Mouse (Mus musculus): Measurements from ENCODE around the gene Klhdc10.

DNA sequence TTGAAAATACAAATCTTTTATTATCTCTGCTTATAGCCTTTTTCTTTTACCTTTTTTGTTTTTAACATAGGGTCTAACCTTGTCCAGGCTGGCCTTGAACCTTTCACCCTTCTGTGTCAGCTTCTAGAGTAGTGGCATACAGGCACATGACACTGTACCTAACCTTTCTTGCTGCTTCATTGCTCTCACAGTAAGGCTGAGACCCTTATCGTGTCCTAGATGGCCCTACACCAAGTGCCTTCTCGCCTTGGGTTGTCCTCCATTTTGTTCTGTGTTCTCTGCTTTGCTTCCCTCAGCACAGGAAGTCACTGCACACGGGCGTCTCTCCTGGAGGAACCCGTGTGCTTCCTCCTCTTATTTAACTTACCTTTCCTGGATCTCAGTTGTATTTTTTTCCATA, 3.0 kb downstream of the Klhdc10 start:
- no peak for TF ChIP-seq POLR2A (IDR thresholded peaks at IDR 0.05; ENCODE audit: low read depth, low read length)
- no peak for TF ChIP-seq CTCF (IDR thresholded peaks at IDR 0.05; ENCODE audit: extremely low read depth, insufficient read depth, insufficient read length, insufficient replicate concordance)

Data from spleen, adult 2 months (tissue).